Mouse (Mus musculus) liver, embryonic 12.5 days (tissue): Measurements from ENCODE around the gene Ccn5. TPM values are rescaled to one million over a fixed set of nuclear protein-coding genes. Genes with fewer than 3 reads are reported as not detected.

ENCODE experiments used
- ATAC-seq: fragments of 200-750 bp; cut with Nextera tagmentation; 2 replicates; pipeline ENCODE4 v1.8.0; 2017; ENCODE audit warnings: moderate number of reproducible peaks, mild to moderate bottlenecking, moderate library complexity
- H3K27ac ChIP-seq: fragments of 300-500 bp; sonication (generic); 2 replicates; pipeline ENCODE4 v1.5.1; 2016; ENCODE audit warnings: mild to moderate bottlenecking
- H3K27me3 ChIP-seq: fragments of 300-500 bp; sonication (generic); replicated peaks from 2 replicates; pipeline ENCODE4 v1.6.1; 2016; ENCODE audit warnings: mild to moderate bottlenecking, moderate library complexity
- H3K36me3 ChIP-seq: fragments of 300-500 bp; sonication (generic); 2 replicates; pipeline ENCODE4 v1.6.1; 2016; ENCODE audit warnings: mild to moderate bottlenecking, moderate library complexity
- H3K4me1 ChIP-seq: fragments of 300-500 bp; sonication (generic); 2 replicates; pipeline ENCODE4 v1.6.1; 2016
- H3K4me2 ChIP-seq: fragments of 300-500 bp; sonication (generic); 2 replicates; pipeline ENCODE4 v1.6.1; 2016; ENCODE audit warnings: mild to moderate bottlenecking, moderate library complexity
- H3K4me3 ChIP-seq: fragments of 300-500 bp; sonication (generic); 2 replicates; pipeline ENCODE4 v1.5.1; 2016; ENCODE audit warnings: mild to moderate bottlenecking, moderate library complexity
- H3K9ac ChIP-seq: fragments of 300-500 bp; sonication (generic); 2 replicates; pipeline ENCODE4 v1.6.1; 2016; ENCODE audit warnings: mild to moderate bottlenecking, moderate library complexity
- H3K9me3 ChIP-seq: fragments of 300-500 bp; sonication (generic); replicated peaks from 2 replicates; pipeline ENCODE4 v1.6.1; 2016; ENCODE audit warnings: mild to moderate bottlenecking, moderate library complexity
- WGBS: fragments of 180-500 bp; shearing (Covaris S2); methylation state at CpG from one replicate; pipeline ENCODE4 v1.1.7; 2016; ENCODE audit not compliant: insufficient replicate concordance; 5-methylcytosine and 5-hydroxymethylcytosine counted together
- polyA plus RNA-seq: library from polyadenylated mRNA; unstranded; fragments of >200 nt; fragmentation: Nextera tagmentation; extraction: Ambion mirVana; gene quantifications from 2 replicates; pipeline ENCODE4 v1.2.1, GENCODE M21; 2016

The Ccn5 gene
- polyA plus RNA-seq, 1 experiment from 2014 or later, result 0.15 TPM

DNA sequence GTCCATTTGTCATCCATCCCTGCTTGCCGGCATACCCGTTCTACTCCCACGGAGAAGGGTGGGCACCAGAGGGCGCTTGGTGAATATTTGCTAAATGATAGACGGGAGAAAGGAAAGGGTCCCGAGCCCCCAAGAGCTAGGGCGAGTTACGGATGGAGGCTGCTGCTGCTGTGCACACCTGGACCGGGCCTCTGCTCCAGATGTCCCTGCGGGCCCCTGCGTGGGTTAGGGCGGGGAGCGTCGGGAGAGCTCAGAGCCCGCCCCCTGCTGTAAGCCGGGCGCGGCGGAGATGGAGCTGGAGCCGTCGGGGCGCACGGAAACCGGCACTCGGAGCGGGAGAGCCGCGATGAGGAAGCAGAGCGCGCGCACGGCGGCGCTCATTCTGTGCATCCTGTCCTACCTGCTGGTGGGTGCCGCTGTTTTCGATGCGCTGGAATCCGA, 32.8 kb downstream of the Ccn5 start, which contains the start of gene Kcnk15:
TSS of gene Kcnk15 (plus strand) at position 191 of the 441 bp plus-strand sequence.
- Histone ChIP-seq H3K27me3 (peaks cover 92% of the 10 kb centered on the region), H3K4me3 (no peak within 1 kb of the TSS), H3K4me2 (peak within 1 kb of the TSS; percentile 12; the same call in 1 of the 2 replicates)

GRCm38 (mm10) chr2:163857233-163857632, 36.6 kb downstream of the Ccn5 start:
- Histone ChIP-seq H3K4me2 (no peak overlapping the region), H3K4me1 (no peaks in the 10 kb centered on the region), H3K9ac (no peak overlapping the region), H3K27ac (no peak overlapping the region), H3K9me3 (no peaks in the 10 kb centered on the region), H3K4me3 (no peak overlapping the region), H3K36me3 (no peaks in the 10 kb centered on the region), H3K27me3 (peaks cover 84% of the 10 kb centered on the region)
- peak; percentile 54; the same call in 1 of the 2 replicates for ATAC-seq
- WGBS, result 56% methylated on average over 6 of the region's 6 CpGs

More for the DNA sequence above, 32.8 kb downstream of the Ccn5 start, which contains the start of gene Kcnk15:
- Histone ChIP-seq H3K9ac (no peak within 1 kb of the TSS), H3K4me1 (no peaks in the 10 kb centered on the region), H3K9me3 (no peaks in the 10 kb centered on the region), H3K36me3 (no peaks in the 10 kb centered on the region), H3K27ac (no peak within 1 kb of the TSS)
- ATAC-seq, result no peak
- 3% methylated on average over 38 of the region's 38 CpGs for WGBS

GRCm38 (mm10) chr2:163858254-163858947, 37.7 kb downstream of the Ccn5 start:
- Histone ChIP-seq H3K27ac (no peak overlapping the region), H3K36me3 (no peaks in the 10 kb centered on the region), H3K4me2 (peak overlapping the region; percentile 1; the same call in 1 of the 2 replicates), H3K4me3 (no peak overlapping the region), H3K27me3 (peaks cover 84% of the 10 kb centered on the region), H3K9ac (no peak overlapping the region), H3K9me3 (no peaks in the 10 kb centered on the region), H3K4me1 (no peaks in the 10 kb centered on the region)
- WGBS, result 14% methylated on average over 50 of the region's 50 CpGs
- no peak for ATAC-seq

DNA sequence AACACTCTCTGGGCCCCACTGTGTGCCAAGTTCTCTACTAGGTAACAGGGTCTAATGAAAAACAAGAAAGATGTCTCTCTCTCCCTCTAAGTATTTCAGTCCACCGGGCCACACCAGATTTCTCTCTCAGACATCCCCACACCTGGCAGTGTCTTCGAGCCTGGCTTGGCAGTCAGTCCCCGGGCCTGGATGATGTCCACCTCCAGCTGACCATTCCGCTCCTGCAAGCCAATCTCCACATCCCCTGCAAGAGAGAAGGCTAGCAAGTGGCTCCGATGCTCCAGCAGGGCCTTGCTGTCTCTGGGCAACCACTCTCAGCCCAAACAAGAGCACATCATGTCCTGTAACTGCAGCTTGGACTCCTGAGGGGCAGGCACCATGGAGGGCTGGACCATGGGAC, 44.6 kb downstream of the Ccn5 start:
- no peak for ATAC-seq
- H3K4me3 ChIP-seq, result no peak overlapping the region
- no peak overlapping the region for H3K4me2 ChIP-seq
- no peaks in the 10 kb centered on the region for H3K9me3 ChIP-seq
- H3K27me3 ChIP-seq, result peaks cover 24% of the 10 kb centered on the region
- no peak overlapping the region for H3K27ac ChIP-seq
- WGBS, result 67% methylated on average over 5 of the region's 5 CpGs
- H3K9ac ChIP-seq, result no peak overlapping the region
- no peaks in the 10 kb centered on the region for H3K36me3 ChIP-seq
- H3K4me1 ChIP-seq, result no peaks in the 10 kb centered on the region

GRCm38 (mm10) chr2:163866061-163866460, 45.4 kb downstream of the Ccn5 start:
- H3K9me3 ChIP-seq, result no peaks in the 10 kb centered on the region
- H3K4me3 ChIP-seq, result no peak overlapping the region
- H3K27me3 ChIP-seq, result peaks cover 21% of the 10 kb centered on the region
- no peaks in the 10 kb centered on the region for H3K4me1 ChIP-seq
- WGBS, result 83% methylated on average over 9 of the region's 9 CpGs
- ATAC-seq, result no peak
- H3K9ac ChIP-seq, result no peak overlapping the region
- no peaks in the 10 kb centered on the region for H3K36me3 ChIP-seq
- H3K27ac ChIP-seq, result no peak overlapping the region
- H3K4me2 ChIP-seq, result no peak overlapping the region

DNA sequence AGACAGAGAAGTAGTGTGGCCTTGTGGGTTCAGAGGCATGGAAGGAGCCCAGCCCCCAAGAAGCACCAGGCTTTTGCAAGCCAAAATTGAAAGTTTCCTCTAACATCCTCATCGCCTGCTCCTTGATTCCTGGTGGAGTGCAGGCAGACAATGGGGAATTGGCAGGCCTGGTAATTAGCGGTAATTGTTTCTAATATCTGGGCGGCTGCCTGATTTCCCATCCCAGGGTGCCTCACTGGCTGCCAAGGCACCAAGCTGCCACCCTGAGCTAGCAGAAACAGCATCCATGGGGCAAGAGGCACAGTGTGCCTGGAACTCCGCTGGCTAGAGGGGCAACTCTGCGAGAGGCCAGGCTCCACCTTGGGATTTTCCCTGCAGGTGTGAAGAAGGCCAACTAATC, 49.1 kb downstream of the Ccn5 start:
- no peaks in the 10 kb centered on the region for H3K9me3 ChIP-seq
- peaks cover 11% of the 10 kb centered on the region; the same call in 1 of the 2 replicates for H3K27me3 ChIP-seq
- H3K4me2 ChIP-seq, result no peak overlapping the region
- 47% methylated on average over 5 of the region's 5 CpGs for WGBS
- H3K27ac ChIP-seq, result no peak overlapping the region
- no peaks in the 10 kb centered on the region for H3K36me3 ChIP-seq
- no peak overlapping the region for H3K4me3 ChIP-seq
- ATAC-seq, result no peak
- H3K9ac ChIP-seq, result no peak overlapping the region
- H3K4me1 ChIP-seq, result no peaks in the 10 kb centered on the region

- Histone ChIP-seq H3K4me3 (no peak overlapping the region), H3K4me2 (no peak overlapping the region), H3K27ac (no peak overlapping the region), H3K4me1 (no peaks in the 10 kb centered on the region), H3K36me3 (no peaks in the 10 kb centered on the region), H3K9ac (no peak overlapping the region), H3K9me3 (no peaks in the 10 kb centered on the region), H3K27me3 (peaks cover 11% of the 10 kb centered on the region; the same call in 1 of the 2 replicates)
- 68% methylated on average over 4 of the region's 4 CpGs for WGBS
- no peak for ATAC-seq
Observed at GRCm38 (mm10) chr2:163871266-163871665, 50.6 kb downstream of the Ccn5 start.

GRCm38 (mm10) chr2:163871906-163872305, 51.2 kb downstream of the Ccn5 start:
- 45% methylated on average over 3 of the region's 3 CpGs for WGBS
- H3K9ac ChIP-seq, result no peak overlapping the region
- no peaks in the 10 kb centered on the region for H3K36me3 ChIP-seq
- no peaks in the 10 kb centered on the region for H3K9me3 ChIP-seq
- no peak overlapping the region for H3K4me3 ChIP-seq
- peaks cover 11% of the 10 kb centered on the region; the same call in 1 of the 2 replicates for H3K27me3 ChIP-seq
- no peak overlapping the region for H3K27ac ChIP-seq
- H3K4me2 ChIP-seq, result no peak overlapping the region
- H3K4me1 ChIP-seq, result no peaks in the 10 kb centered on the region
- no peak for ATAC-seq

DNA sequence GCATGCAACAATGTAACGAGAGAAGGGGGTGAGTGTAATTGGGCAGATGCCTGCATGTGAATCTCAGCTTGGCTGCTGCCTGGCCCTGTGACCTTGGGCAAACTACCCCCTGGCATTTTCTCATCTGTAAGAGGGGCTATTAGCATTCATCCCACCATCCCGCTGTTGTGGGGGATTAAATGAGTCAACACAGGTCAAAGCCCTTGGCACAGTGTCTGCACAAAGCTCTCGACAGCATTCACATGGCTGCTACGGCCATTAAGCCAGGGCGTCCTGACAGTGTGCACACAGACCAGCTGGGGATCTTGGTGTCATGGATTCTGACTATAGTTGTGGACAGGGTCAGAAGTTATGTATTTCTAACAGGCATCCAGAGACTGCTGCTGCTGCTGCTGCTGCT, 54.2 kb downstream of the Ccn5 start:
- Histone ChIP-seq H3K4me1 (no peaks in the 10 kb centered on the region), H3K9me3 (no peaks in the 10 kb centered on the region), H3K27me3 (peaks cover 8% of the 10 kb centered on the region; the same call in 1 of the 2 replicates), H3K4me2 (no peak overlapping the region), H3K27ac (no peak overlapping the region), H3K36me3 (no peaks in the 10 kb centered on the region), H3K9ac (no peak overlapping the region), H3K4me3 (no peak overlapping the region)
- 48% methylated on average over 5 of the region's 5 CpGs for WGBS
- no peak for ATAC-seq

DNA sequence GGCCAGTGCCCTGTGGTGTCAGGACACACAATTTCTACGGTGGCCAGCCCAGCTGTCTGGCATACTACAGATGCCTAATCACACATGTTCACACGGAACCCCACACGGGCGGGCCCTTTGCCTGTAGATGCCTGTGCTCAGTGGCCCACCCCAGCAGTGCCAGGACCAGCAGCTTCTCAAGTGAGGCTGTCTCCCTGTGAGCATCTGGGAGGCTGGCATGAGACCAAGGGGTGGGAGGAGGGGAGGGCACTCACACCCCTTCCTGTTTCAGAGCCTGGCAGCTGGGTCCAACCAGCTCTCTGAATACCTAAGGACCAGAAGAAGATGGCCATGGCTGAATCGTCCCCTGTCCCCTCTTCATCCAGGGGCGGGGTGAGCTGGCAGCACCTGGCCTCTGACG, 54.8 kb downstream of the Ccn5 start:
- H3K27me3 ChIP-seq, result 0 out of 2 replicates have a peak, but pooled peaks cover 2% of the 10 kb centered on the region
- no peak overlapping the region for H3K9ac ChIP-seq
- H3K4me3 ChIP-seq, result no peak overlapping the region
- WGBS, result 68% methylated on average over 7 of the region's 7 CpGs
- H3K36me3 ChIP-seq, result no peaks in the 10 kb centered on the region
- H3K4me1 ChIP-seq, result no peaks in the 10 kb centered on the region
- ATAC-seq, result no peak
- no peak overlapping the region for H3K4me2 ChIP-seq
- no peak overlapping the region for H3K27ac ChIP-seq
- no peaks in the 10 kb centered on the region for H3K9me3 ChIP-seq

GRCm38 (mm10) chr2:163876830-163877498, 56.3 kb downstream of the Ccn5 start:
- 58% methylated on average over 14 of the region's 14 CpGs for WGBS
- no peak overlapping the region for H3K27ac ChIP-seq
- no peak overlapping the region for H3K4me2 ChIP-seq
- H3K36me3 ChIP-seq, result no peaks in the 10 kb centered on the region
- H3K4me3 ChIP-seq, result no peak overlapping the region
- H3K4me1 ChIP-seq, result no peaks in the 10 kb centered on the region
- ATAC-seq, result no peak
- no peak overlapping the region for H3K9ac ChIP-seq
- no peaks in the 10 kb centered on the region for H3K27me3 ChIP-seq
- no peaks in the 10 kb centered on the region for H3K9me3 ChIP-seq

DNA sequence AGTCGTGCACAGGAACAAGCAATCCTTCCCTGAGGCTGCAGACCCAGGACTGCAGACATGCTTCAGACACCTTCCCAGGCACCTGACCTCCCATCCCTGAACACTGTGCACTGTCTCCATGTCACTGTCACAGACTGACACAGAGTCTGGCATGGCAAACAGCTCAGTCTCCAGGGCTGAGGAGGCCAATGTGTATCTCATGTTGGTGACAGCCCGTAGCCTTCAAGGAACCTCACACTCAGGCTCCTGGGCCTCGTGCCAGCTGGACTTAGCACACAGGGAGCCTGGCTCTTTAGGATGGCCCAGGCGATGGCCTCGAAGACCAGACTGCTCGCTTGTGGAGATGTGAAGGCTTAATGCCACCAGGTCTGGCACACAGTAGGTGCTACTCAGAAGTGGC, 60.2 kb downstream of the Ccn5 start:
- Histone ChIP-seq H3K4me3 (no peak overlapping the region), H3K9ac (no peak overlapping the region), H3K27me3 (no peaks in the 10 kb centered on the region), H3K36me3 (no peaks in the 10 kb centered on the region), H3K4me2 (no peak overlapping the region), H3K4me1 (no peaks in the 10 kb centered on the region), H3K27ac (no peak overlapping the region), H3K9me3 (no peaks in the 10 kb centered on the region)
- ATAC-seq, result no peak
- 68% methylated on average over 6 of the region's 6 CpGs for WGBS
